Mouse (Mus musculus) mouse trophoblast stem cell (cell line): ENCODE results near the gene Gfap.

Experiments used
- in situ Hi-C, 2 experiments: fragments of 300-500 bp; cut with MseI, MboI; formaldehyde crosslinking; loops; 2 replicates in 1 of 2; 3 replicates in 1 of 2; pipeline ENCODE4 v1.15.1; 2025

Gene Gfap

GRCm38 (mm10) chr11:102896641-102897040, 4.1 kb downstream of the Gfap start:
- in situ Hi-C loops: no loop called here

- in situ Hi-C loops: no loop called here
Measured at GRCm38 (mm10) chr11:102895779-102896178, 4.9 kb downstream of the Gfap start.

- in situ Hi-C loops: no loop called here
Measured at GRCm38 (mm10) chr11:102894716-102895115, 6.0 kb downstream of the Gfap start.

GRCm38 (mm10) chr11:102893015-102893651, 7.6 kb downstream of the Gfap start:
- in situ Hi-C loops: no loop called here

GRCm38 (mm10) chr11:102890096-102890495, 10.6 kb downstream of the Gfap start:
- in situ Hi-C loops: no loop called here

- in situ Hi-C loops: no loop called here
Measured at GRCm38 (mm10) chr11:102888135-102888534, 12.6 kb downstream of the Gfap start.

- in situ Hi-C loops: no loop called here
Measured at GRCm38 (mm10) chr11:102887433-102887832, 13.3 kb downstream of the Gfap start.

GRCm38 (mm10) chr11:102884616-102885219, 16.0 kb downstream of the Gfap start, which contains the start of gene Fam187a:
Gene Fam187a (plus strand): TSS chr11:102885169.
- in situ Hi-C loops: no loop called here

GRCm38 (mm10) chr11:102881314-102882198, 19.2 kb downstream of the Gfap start:
- in situ Hi-C loops: no loop called here

- in situ Hi-C loops: no loop called here
Measured at GRCm38 (mm10) chr11:102880585-102881313, 20.0 kb downstream of the Gfap start, which contains the start of the genes Eftud2 and Ccdc103. Gene Eftud2 (minus strand): TSS chr11:102880985. Gene Ccdc103 (plus strand): TSS chr11:102881204.

- in situ Hi-C loops: no loop called here
Measured at GRCm38 (mm10) chr11:102879558-102879957, 21.2 kb downstream of the Gfap start.

- in situ Hi-C loops: no loop called here
Measured at GRCm38 (mm10) chr11:102874801-102875334, 25.8 kb downstream of the Gfap start.

GRCm38 (mm10) chr11:102864272-102864671, 36.4 kb downstream of the Gfap start:
- in situ Hi-C loops: no loop called here

- in situ Hi-C loops: no loop called here
Measured at GRCm38 (mm10) chr11:102859933-102860332, 40.8 kb downstream of the Gfap start.

- in situ Hi-C loops: no loop called here
Measured at GRCm38 (mm10) chr11:102858951-102859350, 41.8 kb downstream of the Gfap start.

GRCm38 (mm10) chr11:102855941-102856340, 44.8 kb downstream of the Gfap start:
- in situ Hi-C loops: no loop called here

GRCm38 (mm10) chr11:102853760-102854159, 47.0 kb downstream of the Gfap start:
- in situ Hi-C loops: no loop called here

- in situ Hi-C loops: no loop called here
Measured at GRCm38 (mm10) chr11:102851883-102852282, 48.8 kb downstream of the Gfap start.

- in situ Hi-C loops: loop anchor here in 1 of 2 experiments (5.0 kb wide), 1 partner anchor 74 kb away; no protein-coding TSS in a partner anchor
Measured at GRCm38 (mm10) chr11:102845926-102846325, 54.8 kb downstream of the Gfap start.

GRCm38 (mm10) chr11:102838616-102839150, 62.0 kb downstream of the Gfap start:
- in situ Hi-C loops: no loop called here

- in situ Hi-C loops: no loop called here
Measured at GRCm38 (mm10) chr11:102838126-102838525, 62.6 kb downstream of the Gfap start.
